Mouse (Mus musculus) bone marrow macrophage, adult 2 months (primary cell): Measurements from ENCODE around the gene Gda.

ENCODE experiments used
- CTCF ChIP-seq: IDR thresholded peaks from 2 replicates; pipeline ENCODE4 v1.5.1; 2012; ENCODE audit warnings: low read depth, mild to moderate bottlenecking, low read length, moderate library complexity
- POLR2A ChIP-seq: IDR thresholded peaks from 2 replicates; pipeline ENCODE4 v1.6.1; 2012; ENCODE audit warnings: mild to moderate bottlenecking, low read depth, low read length, borderline replicate concordance

DNA sequence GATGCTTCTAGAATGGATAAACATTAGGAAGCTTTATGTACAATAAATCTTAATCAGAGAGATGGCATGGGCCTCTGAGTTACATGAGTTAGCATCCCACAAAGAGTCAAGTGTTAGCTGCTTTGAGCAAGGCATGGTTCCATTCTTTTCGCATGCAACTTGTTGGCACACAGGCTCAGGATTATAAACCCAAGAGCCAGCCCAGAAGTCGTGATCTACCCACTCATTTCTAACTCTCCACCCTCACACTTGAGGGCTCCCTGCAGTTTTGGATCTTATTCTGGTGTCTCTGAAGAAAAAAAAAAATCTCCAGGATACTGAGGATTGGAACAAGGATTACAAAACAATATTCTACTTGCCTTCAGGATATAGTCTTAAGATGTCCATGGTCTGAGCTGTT, 4.5 kb upstream of the Gda start:
- TF ChIP-seq CTCF (no peak), POLR2A (no peak)
